Mouse (Mus musculus) embryonic facial prominence, embryonic 12.5 days (tissue): Measurements from ENCODE around the gene Rab3a. TPM values are rescaled to one million over a fixed set of nuclear protein-coding genes. Genes with fewer than 3 reads are reported as not detected.

Source experiments
- ATAC-seq: fragments of 200-750 bp; cut with Nextera tagmentation; 2 replicates; pipeline ENCODE4 v1.8.0; 2017; ENCODE audit not compliant: insufficient number of reproducible peaks, insufficient read depth, low FRiP score, low TSS enrichment
- H3K27ac ChIP-seq: fragments of 300-500 bp; sonication (generic); 2 replicates; pipeline ENCODE4 v1.5.1; 2016; ENCODE audit warnings: mild to moderate bottlenecking
- H3K27me3 ChIP-seq: fragments of 300-500 bp; sonication (generic); 2 replicates; pipeline ENCODE4 v1.6.1; 2016; ENCODE audit warnings: mild to moderate bottlenecking, moderate library complexity
- H3K36me3 ChIP-seq: fragments of 300-500 bp; sonication (generic); 2 replicates; pipeline ENCODE4 v1.6.1; 2016; ENCODE audit warnings: mild to moderate bottlenecking
- H3K4me1 ChIP-seq: fragments of 300-500 bp; sonication (generic); 2 replicates; pipeline ENCODE4 v1.6.1; 2016
- H3K4me2 ChIP-seq: fragments of 300-500 bp; sonication (generic); replicated peaks from 2 replicates; pipeline ENCODE4 v1.6.1; 2016; ENCODE audit warnings: mild to moderate bottlenecking, moderate library complexity
- H3K4me3 ChIP-seq: fragments of 300-500 bp; sonication (generic); 2 replicates; pipeline ENCODE4 v1.5.1; 2016; ENCODE audit warnings: mild to moderate bottlenecking
- H3K9ac ChIP-seq: fragments of 300-500 bp; sonication (generic); 2 replicates; pipeline ENCODE4 v1.6.1; 2016; ENCODE audit warnings: mild to moderate bottlenecking, moderate library complexity
- H3K9me3 ChIP-seq: fragments of 300-500 bp; sonication (generic); 2 replicates; pipeline ENCODE4 v1.6.1; 2016; ENCODE audit warnings: mild to moderate bottlenecking, moderate library complexity
- WGBS: fragments of 180-500 bp; shearing (Covaris S2); methylation state at CpG from one replicate; pipeline ENCODE4 v1.1.7; 2016; 5-methylcytosine and 5-hydroxymethylcytosine counted together
- polyA plus RNA-seq: library from polyadenylated mRNA; unstranded; fragments of >200 nt; fragmentation: Nextera tagmentation; extraction: Ambion mirVana; gene quantifications from 2 replicates; pipeline ENCODE4 v1.2.1, GENCODE M21; 2016

Gene Rab3a
- polyA plus RNA-seq, 1 experiment from 2014 or later: 27.6 TPM

- no peak for ATAC-seq
- Histone ChIP-seq H3K4me3 (no peak overlapping the region), H3K36me3 (peaks cover 70% of the 10 kb centered on the region), H3K9me3 (no peaks in the 10 kb centered on the region), H3K27me3 (peaks cover 5% of the 10 kb centered on the region; the same call in 1 of the 2 replicates), H3K9ac (no peak overlapping the region), H3K27ac (no peak overlapping the region), H3K4me1 (peaks cover 26% of the 10 kb centered on the region), H3K4me2 (no peak overlapping the region)
- 87% methylated on average over 25 of the region's 25 CpGs for WGBS
Measured at GRCm38 (mm10) chr8:70786291-70787050, 32.0 kb downstream of the Rab3a start.

GRCm38 (mm10) chr8:70787051-70787445, 32.6 kb downstream of the Rab3a start:
- ATAC-seq: no peak
- H3K9ac ChIP-seq: no peak overlapping the region
- WGBS: 89% methylated on average over 3 of the region's 3 CpGs
- H3K9me3 ChIP-seq: no peaks in the 10 kb centered on the region
- peaks cover 64% of the 10 kb centered on the region for H3K36me3 ChIP-seq
- H3K4me2 ChIP-seq: no peak overlapping the region
- H3K27me3 ChIP-seq: peaks cover 5% of the 10 kb centered on the region; the same call in 1 of the 2 replicates
- H3K27ac ChIP-seq: no peak overlapping the region
- no peak overlapping the region for H3K4me3 ChIP-seq
- H3K4me1 ChIP-seq: peaks cover 31% of the 10 kb centered on the region

GRCm38 (mm10) chr8:70787941-70788667, 33.6 kb downstream of the Rab3a start:
- no peak overlapping the region for H3K4me3 ChIP-seq
- WGBS: 16% methylated on average over 30 of the region's 30 CpGs
- no peak overlapping the region for H3K27ac ChIP-seq
- H3K4me1 ChIP-seq: peaks cover 38% of the 10 kb centered on the region
- no peak overlapping the region for H3K9ac ChIP-seq
- peaks cover 5% of the 10 kb centered on the region; the same call in 1 of the 2 replicates for H3K27me3 ChIP-seq
- ATAC-seq: no peak
- peaks cover 59% of the 10 kb centered on the region for H3K36me3 ChIP-seq
- 0 out of 2 replicates have a peak overlapping the region, but pooled peaks have one; percentile 15 for H3K4me2 ChIP-seq
- H3K9me3 ChIP-seq: no peaks in the 10 kb centered on the region

GRCm38 (mm10) chr8:70789046-70789445, 34.6 kb downstream of the Rab3a start:
- Histone ChIP-seq H3K27ac (no peak overlapping the region), H3K9me3 (no peaks in the 10 kb centered on the region), H3K4me3 (no peak overlapping the region), H3K27me3 (peaks cover 9% of the 10 kb centered on the region; the same call in 1 of the 2 replicates), H3K4me2 (no peak overlapping the region), H3K36me3 (peaks cover 50% of the 10 kb centered on the region), H3K4me1 (peaks cover 40% of the 10 kb centered on the region), H3K9ac (no peak overlapping the region)
- ATAC-seq: no peak
- 77% methylated on average over 10 of the region's 10 CpGs for WGBS

- H3K9me3 ChIP-seq: no peaks in the 10 kb centered on the region
- H3K9ac ChIP-seq: peak overlapping the region; percentile 89; the same call in 1 of the 2 replicates
- 66% methylated on average over 8 of the region's 8 CpGs for WGBS
- H3K27ac ChIP-seq: no peak overlapping the region
- peaks cover 33% of the 10 kb centered on the region for H3K36me3 ChIP-seq
- peak overlapping the region; percentile 75; the same call in 1 of the 2 replicates for H3K4me3 ChIP-seq
- ATAC-seq: no peak
- H3K4me1 ChIP-seq: peaks cover 40% of the 10 kb centered on the region
- H3K4me2 ChIP-seq: peak overlapping the region; percentile 81
- H3K27me3 ChIP-seq: peaks cover 19% of the 10 kb centered on the region
Measured at GRCm38 (mm10) chr8:70790846-70791245, 36.4 kb downstream of the Rab3a start.

GRCm38 (mm10) chr8:70791294-70791701, 36.8 kb downstream of the Rab3a start:
- 78% methylated on average over 7 of the region's 7 CpGs for WGBS
- Histone ChIP-seq H3K9ac (peak overlapping the region; percentile 89), H3K36me3 (peaks cover 28% of the 10 kb centered on the region), H3K4me1 (peaks cover 40% of the 10 kb centered on the region), H3K4me3 (peak overlapping the region; percentile 75), H3K9me3 (no peaks in the 10 kb centered on the region), H3K27ac (peak overlapping the region; percentile 36; the same call in 1 of the 2 replicates), H3K4me2 (peak overlapping the region; percentile 81), H3K27me3 (peaks cover 23% of the 10 kb centered on the region)
- no peak for ATAC-seq

GRCm38 (mm10) chr8:70791975-70792691, 37.7 kb downstream of the Rab3a start:
- H3K4me2 ChIP-seq: peak overlapping the region; percentile 81
- peaks cover 44% of the 10 kb centered on the region for H3K4me1 ChIP-seq
- peaks cover 24% of the 10 kb centered on the region for H3K36me3 ChIP-seq
- peak overlapping the region; percentile 87 for H3K27ac ChIP-seq
- peaks cover 23% of the 10 kb centered on the region for H3K27me3 ChIP-seq
- peak overlapping the region; percentile 89 for H3K9ac ChIP-seq
- WGBS: 4% methylated on average over 58 of the region's 58 CpGs
- H3K4me3 ChIP-seq: peak overlapping the region; percentile 75
- peak; percentile 80 for ATAC-seq
- H3K9me3 ChIP-seq: no peaks in the 10 kb centered on the region

- WGBS: 0% methylated on average over 20 of the region's 20 CpGs
- Histone ChIP-seq H3K36me3 (peaks cover 20% of the 10 kb centered on the region), H3K27me3 (peaks cover 23% of the 10 kb centered on the region), H3K27ac (peak overlapping the region; percentile 87), H3K4me3 (peak overlapping the region; percentile 75), H3K4me1 (peaks cover 45% of the 10 kb centered on the region), H3K9ac (peak overlapping the region; percentile 89), H3K4me2 (peak overlapping the region; percentile 81), H3K9me3 (no peaks in the 10 kb centered on the region)
- peak; percentile 32 for ATAC-seq
Measured at GRCm38 (mm10) chr8:70792700-70793099, 38.2 kb downstream of the Rab3a start.

- no peak for ATAC-seq
- Histone ChIP-seq H3K9ac (no peak overlapping the region), H3K36me3 (0 out of 2 replicates have a peak, but pooled peaks cover 5% of the 10 kb centered on the region), H3K4me3 (no peak overlapping the region), H3K27ac (no peak overlapping the region), H3K4me1 (peaks cover 34% of the 10 kb centered on the region), H3K27me3 (peaks cover 34% of the 10 kb centered on the region), H3K9me3 (no peaks in the 10 kb centered on the region), H3K4me2 (no peak overlapping the region)
- WGBS: 79% methylated on average over 2 of the region's 2 CpGs
Measured at GRCm38 (mm10) chr8:70794215-70794614, 39.7 kb downstream of the Rab3a start.

GRCm38 (mm10) chr8:70795370-70795769, 40.9 kb downstream of the Rab3a start:
- Histone ChIP-seq H3K4me1 (peaks cover 33% of the 10 kb centered on the region), H3K4me3 (no peak overlapping the region), H3K27me3 (peaks cover 46% of the 10 kb centered on the region), H3K9ac (no peak overlapping the region), H3K36me3 (no peaks in the 10 kb centered on the region), H3K27ac (no peak overlapping the region), H3K9me3 (no peaks in the 10 kb centered on the region), H3K4me2 (no peak overlapping the region)
- ATAC-seq: no peak
- 82% methylated on average over 2 of the region's 2 CpGs for WGBS

- H3K27ac ChIP-seq: peak overlapping the region; percentile 52; the same call in 1 of the 2 replicates
- peak overlapping the region; percentile 64 for H3K9ac ChIP-seq
- WGBS: 2% methylated on average over 54 of the region's 54 CpGs
- peaks cover 21% of the 10 kb centered on the region for H3K4me1 ChIP-seq
- no peaks in the 10 kb centered on the region for H3K9me3 ChIP-seq
- H3K4me3 ChIP-seq: peak overlapping the region; percentile 52
- peak overlapping the region; percentile 82 for H3K4me2 ChIP-seq
- no peak for ATAC-seq
- no peaks in the 10 kb centered on the region for H3K36me3 ChIP-seq
- peaks cover 56% of the 10 kb centered on the region for H3K27me3 ChIP-seq
Measured at GRCm38 (mm10) chr8:70796403-70797080, 42.1 kb downstream of the Rab3a start.
